Mouse (Mus musculus) neural tube, embryonic 12.5 days (tissue): ENCODE results near the gene Selenbp2. TPM values are rescaled to one million over a fixed set of nuclear protein-coding genes. Genes with fewer than 3 reads are reported as not detected.
"Not testable (repeated sequence)": the region's sequence is repeated elsewhere in the genome, so short reads cannot be mapped to it uniquely, and the experiment has no call there.

Source experiments
- ATAC-seq: fragments of 200-750 bp; cut with Nextera tagmentation; 2 replicates; pipeline ENCODE4 v1.8.0; 2017; ENCODE audit warnings: low read depth, mild to moderate bottlenecking, moderate TSS enrichment, moderate library complexity; ENCODE audit not compliant: low FRiP score
- H3K27ac ChIP-seq: fragments of 300-500 bp; sonication (generic); 2 replicates; pipeline ENCODE4 v1.5.1; 2016
- H3K27me3 ChIP-seq: fragments of 300-500 bp; sonication (generic); replicated peaks from 2 replicates; pipeline ENCODE4 v1.6.1; 2016; ENCODE audit warnings: mild to moderate bottlenecking
- H3K36me3 ChIP-seq: fragments of 300-500 bp; sonication (generic); 2 replicates; pipeline ENCODE4 v1.6.1; 2016; ENCODE audit warnings: mild to moderate bottlenecking
- H3K4me1 ChIP-seq: fragments of 300-500 bp; sonication (generic); 2 replicates; pipeline ENCODE4 v1.6.1; 2016
- H3K4me2 ChIP-seq: fragments of 300-500 bp; sonication (generic); replicated peaks from 2 replicates; pipeline ENCODE4 v1.6.1; 2016; ENCODE audit warnings: mild to moderate bottlenecking
- H3K4me3 ChIP-seq: fragments of 300-500 bp; sonication (generic); 2 replicates; pipeline ENCODE4 v1.5.1; 2016
- H3K9ac ChIP-seq: fragments of 300-500 bp; sonication (generic); 2 replicates; pipeline ENCODE4 v1.6.1; 2016; ENCODE audit warnings: mild to moderate bottlenecking
- H3K9me3 ChIP-seq: fragments of 300-500 bp; sonication (generic); 2 replicates; pipeline ENCODE4 v1.6.1; 2016; ENCODE audit warnings: mild to moderate bottlenecking
- WGBS: fragments of 180-500 bp; shearing (Covaris S2); methylation state at CpG from one replicate; pipeline ENCODE4 v1.1.7; 2016; 5-methylcytosine and 5-hydroxymethylcytosine counted together
- polyA plus RNA-seq: library from polyadenylated mRNA; unstranded; fragments of >200 nt; fragmentation: Nextera tagmentation; extraction: Ambion mirVana; gene quantifications from 2 replicates; pipeline ENCODE4 v1.2.1, GENCODE M21; 2016

Selenbp2 gene
- not detected in 2 replicates for polyA plus RNA-seq

DNA sequence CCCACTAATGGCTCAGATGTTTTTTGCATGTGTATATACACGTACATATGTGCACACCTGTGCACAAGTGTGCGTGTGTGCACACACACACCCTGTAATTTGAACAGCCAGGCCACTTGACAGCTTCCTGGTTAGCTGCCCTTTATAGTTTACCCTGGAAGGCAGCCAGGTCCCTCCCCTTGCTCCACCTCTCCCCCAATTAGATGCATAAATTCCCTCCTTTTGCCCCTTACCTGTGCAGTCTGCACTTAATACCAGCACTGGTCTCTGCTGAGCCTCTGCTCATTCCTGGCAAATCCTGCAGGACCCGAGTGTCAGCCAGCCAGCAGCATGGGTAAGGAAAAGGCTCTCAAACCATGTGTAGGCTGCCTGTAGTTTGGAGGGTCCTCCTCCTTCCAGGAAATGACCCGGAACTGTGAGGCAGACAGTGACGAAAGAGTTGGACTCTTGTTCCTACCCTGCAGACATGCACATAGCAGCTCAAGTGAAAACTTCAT lies at the start of gene Selenbp2:
Gene Selenbp2 (plus strand): TSS at position 228 of the 497 bp plus-strand sequence.
- H3K27ac ChIP-seq, result no peak within 1 kb of the TSS
- H3K9ac ChIP-seq, result no peak within 1 kb of the TSS
- H3K4me1 ChIP-seq, result no peaks in the 10 kb centered on the region
- H3K4me2 ChIP-seq, result no peak within 1 kb of the TSS
- no peaks in the 10 kb centered on the region for H3K36me3 ChIP-seq
- no peaks in the 10 kb centered on the region for H3K27me3 ChIP-seq
- no peak for ATAC-seq
- no peak within 1 kb of the TSS for H3K4me3 ChIP-seq
- WGBS, result 64% methylated on average over 5 of the region's 5 CpGs
- H3K9me3 ChIP-seq, result no peaks in the 10 kb centered on the region

DNA sequence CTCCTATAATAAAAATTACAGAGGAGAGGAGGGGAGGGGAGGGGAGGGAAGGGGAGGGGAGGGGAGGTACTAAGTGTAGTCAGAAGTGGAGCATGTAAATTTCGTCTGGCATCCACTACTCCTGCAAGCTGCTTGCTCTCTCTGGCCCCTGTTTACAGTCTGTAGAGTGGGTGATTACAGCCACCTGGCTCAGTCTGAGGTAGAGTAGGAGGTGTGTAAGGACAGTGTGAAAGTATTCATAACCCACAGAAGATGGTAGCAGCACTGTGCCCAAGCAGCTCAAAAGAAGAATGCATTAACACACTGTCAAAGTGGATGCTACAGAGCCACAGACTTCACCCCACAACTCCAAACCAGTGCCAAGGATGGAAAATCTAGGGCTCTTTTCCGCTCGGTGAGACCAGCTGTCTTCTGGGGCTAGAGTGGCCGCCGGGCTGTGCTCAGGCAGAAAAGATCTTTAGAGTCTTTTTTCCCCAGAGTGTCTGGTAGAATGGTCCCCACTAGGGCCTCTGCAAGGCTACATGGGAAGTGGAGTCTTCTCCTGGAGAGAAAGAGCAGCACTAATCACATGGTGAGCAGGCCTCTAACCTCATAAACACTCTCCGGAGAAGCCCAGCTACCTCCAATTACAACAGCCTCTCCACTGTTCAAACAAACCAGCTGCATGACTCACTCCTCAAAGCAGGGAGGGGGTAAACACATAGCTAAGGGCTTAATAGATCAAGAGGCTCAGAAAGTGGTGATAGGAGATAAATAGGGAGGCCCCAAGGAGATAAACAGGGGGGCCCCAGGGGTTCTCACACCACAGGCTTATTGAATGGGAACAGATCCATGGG lies 44.4 kb upstream of the Selenbp2 start:
- no peak for ATAC-seq
- Histone ChIP-seq H3K9me3 (no peaks in the 10 kb centered on the region), H3K4me1 (peaks cover 7% of the 10 kb centered on the region), H3K36me3 (no peaks in the 10 kb centered on the region), H3K4me3 (no peak overlapping the region), H3K27me3 (no peaks in the 10 kb centered on the region), H3K4me2 (no peak overlapping the region), H3K9ac (no peak overlapping the region), H3K27ac (no peak overlapping the region)
- WGBS, result 33% methylated on average over 6 of the region's 6 CpGs

DNA sequence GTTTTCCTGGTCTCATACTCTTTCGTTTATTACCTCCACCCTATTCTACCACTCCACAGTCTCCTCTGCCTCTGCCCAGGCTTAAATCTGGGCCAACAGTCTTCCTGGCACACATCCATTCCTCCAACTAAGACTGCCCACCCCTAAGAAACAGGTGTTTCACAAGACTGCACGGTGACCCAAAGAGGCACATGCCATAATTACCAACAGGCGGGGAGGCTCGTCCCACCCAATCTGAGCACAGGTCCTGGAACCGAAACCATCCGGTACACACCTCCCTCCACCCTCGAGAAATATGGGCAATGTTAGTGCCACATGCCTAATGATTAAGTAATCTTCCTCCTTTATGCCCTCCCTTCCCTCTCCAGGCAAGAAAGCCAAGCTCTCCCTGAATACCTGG lies 42.9 kb upstream of the Selenbp2 start:
- ATAC-seq, result no peak
- Histone ChIP-seq H3K4me2 (no peak overlapping the region), H3K27ac (no peak overlapping the region), H3K36me3 (no peaks in the 10 kb centered on the region), H3K27me3 (no peaks in the 10 kb centered on the region), H3K9me3 (no peaks in the 10 kb centered on the region), H3K4me1 (peaks cover 7% of the 10 kb centered on the region), H3K9ac (no peak overlapping the region), H3K4me3 (no peak overlapping the region)
- WGBS, result 81% methylated on average over 7 of the region's 7 CpGs

DNA sequence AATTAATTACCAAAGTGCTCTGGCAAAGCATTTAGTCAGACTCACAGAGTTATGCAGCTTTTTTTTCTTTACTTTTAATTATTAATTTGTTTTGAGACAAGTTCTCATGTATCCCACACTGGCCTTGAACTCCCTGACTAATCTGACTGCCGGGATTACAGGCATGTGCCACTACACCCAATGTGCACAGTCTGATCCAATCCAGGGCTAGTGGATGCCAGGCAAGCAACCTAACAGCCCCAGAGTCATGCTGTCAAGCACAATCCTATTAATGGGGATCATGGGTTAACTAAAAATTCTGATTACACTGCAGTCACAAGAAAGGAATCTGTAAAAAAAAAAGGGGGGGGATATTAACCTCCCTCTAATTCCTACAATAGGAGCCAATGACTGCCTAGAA lies 39.4 kb upstream of the Selenbp2 start:
- not testable (repeated sequence) for H3K27ac ChIP-seq, ATAC-seq, H3K9me3 ChIP-seq, H3K27me3 ChIP-seq, H3K4me3 ChIP-seq, H3K4me1 ChIP-seq, H3K9ac ChIP-seq, H3K4me2 ChIP-seq, H3K36me3 ChIP-seq
- WGBS, result 85% methylated on average over 1 of the region's 1 CpGs

DNA sequence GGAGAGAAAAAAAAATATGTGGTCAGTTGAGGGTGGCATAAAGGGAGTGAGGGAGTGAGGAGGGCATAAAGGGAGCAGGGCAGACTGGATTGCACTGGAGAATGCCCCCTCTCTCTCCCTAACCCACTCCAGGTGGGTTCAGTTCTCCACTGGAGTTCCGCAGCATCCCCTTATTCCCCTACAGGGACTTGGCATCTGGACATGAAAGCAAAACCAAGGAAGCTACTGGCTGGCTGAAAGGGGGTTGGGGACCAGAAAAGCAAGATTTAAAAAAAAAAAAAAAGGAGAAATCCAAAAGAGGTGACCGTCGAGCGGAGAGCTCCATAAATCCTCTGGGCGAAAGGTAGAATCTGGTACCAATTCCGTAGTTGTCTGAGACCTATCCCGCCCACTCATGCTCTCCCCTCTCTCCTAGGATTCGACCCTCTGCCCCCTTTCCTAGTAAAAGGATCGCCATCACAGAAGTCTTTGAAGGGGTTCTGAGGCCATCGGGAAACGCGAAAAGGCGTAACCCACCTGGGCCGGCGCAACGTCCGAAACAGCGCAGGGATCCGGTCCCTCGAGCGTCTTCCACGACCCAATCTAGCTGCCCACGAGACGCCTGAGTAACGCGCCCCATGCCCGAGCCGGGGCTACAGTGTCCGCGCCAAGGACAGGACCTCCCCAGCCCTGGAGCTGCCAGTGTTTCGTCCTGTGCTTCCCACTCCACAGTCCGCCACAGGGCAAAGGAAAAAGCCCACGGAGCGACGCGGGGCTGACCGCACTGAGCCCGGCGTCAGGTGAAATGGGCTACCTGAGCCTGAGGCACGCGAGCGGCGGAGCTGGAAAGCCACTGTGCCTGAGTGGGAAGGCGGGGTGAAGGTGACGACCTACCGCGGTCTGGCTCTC lies 35.3 kb upstream of the Selenbp2 start:
- H3K9ac ChIP-seq, result peak overlapping the region; percentile 29; the same call in 1 of the 2 replicates
- WGBS, result 2% methylated on average over 26 of the region's 47 CpGs
- peak overlapping the region; percentile 63 for H3K4me2 ChIP-seq
- H3K4me3 ChIP-seq, result peak overlapping the region; percentile 28
- H3K27me3 ChIP-seq, H3K4me1 ChIP-seq, H3K36me3 ChIP-seq, H3K27ac ChIP-seq, H3K9me3 ChIP-seq, ATAC-seq: not testable (repeated sequence)

DNA sequence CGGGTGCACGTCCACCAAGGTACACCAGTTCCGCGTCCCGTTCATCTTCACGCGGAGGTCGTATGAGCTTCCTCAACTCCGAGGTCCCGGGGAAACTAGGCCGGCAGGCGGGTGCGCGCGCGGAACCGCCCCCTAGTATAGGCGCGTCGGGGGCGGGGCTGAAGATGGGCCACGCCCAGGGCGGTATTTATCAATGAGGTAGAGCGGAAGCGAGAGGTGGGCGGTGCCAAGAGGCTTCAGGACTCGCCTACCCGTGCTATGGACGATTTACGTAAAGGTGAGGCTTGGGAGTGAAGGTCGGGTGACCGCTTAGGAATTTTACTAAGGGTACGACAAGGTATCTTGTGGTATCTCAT lies 34.6 kb upstream of the Selenbp2 start, which contains the start of gene Tuft1:
Gene Tuft1 (minus strand): TSS at position 133 of the 356 bp plus-strand sequence.
- H3K27me3 ChIP-seq, H3K36me3 ChIP-seq, H3K27ac ChIP-seq, H3K4me1 ChIP-seq, H3K9me3 ChIP-seq: not testable (repeated sequence)
- peak; percentile 94 for ATAC-seq
- Histone ChIP-seq H3K4me3 (peak within 1 kb of the TSS; percentile 28), H3K9ac (peak within 1 kb of the TSS; percentile 29; the same call in 1 of the 2 replicates), H3K4me2 (peak within 1 kb of the TSS; percentile 63)
- whole genome bisulfite sequencing, result 0% methylated on average over 23 of the region's 33 CpGs

DNA sequence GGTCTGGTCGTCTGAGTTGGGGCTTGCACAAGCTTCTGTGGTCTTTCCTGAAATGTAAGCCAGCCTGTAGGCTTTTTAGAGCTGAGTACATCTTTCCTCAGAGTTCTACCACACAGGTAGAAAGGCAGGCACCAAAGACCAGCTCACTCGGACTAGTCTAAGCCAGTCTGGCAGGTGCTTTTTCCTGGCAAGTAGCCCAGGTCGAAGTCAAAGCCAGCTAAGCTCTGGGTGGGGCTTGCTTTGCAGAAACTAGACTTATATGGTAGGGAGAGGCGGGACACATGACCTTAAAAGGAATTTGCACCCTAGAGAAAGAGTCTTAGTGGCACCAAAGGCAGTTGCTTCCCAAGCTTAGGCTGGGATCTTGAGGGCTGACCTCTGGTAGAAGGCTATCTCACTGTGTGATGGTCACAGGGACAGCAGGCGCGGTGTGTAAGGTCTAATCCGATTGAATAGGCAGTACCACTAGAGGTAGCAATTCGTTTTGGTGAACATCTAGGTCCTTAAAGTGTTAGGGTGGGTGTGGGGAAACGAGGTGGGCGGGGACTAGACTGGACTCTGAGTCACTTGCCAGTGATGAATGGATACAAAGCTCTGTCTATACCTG lies 34.1 kb upstream of the Selenbp2 start:
- not testable (repeated sequence) for H3K4me3 ChIP-seq, H3K9ac ChIP-seq, H3K36me3 ChIP-seq, H3K4me1 ChIP-seq, H3K27me3 ChIP-seq, H3K27ac ChIP-seq, H3K9me3 ChIP-seq
- ATAC-seq, result peak; percentile 63
- 32% methylated on average over 8 of the region's 10 CpGs for WGBS
- peak overlapping the region; percentile 31; the same call in 1 of the 2 replicates for H3K4me2 ChIP-seq

DNA sequence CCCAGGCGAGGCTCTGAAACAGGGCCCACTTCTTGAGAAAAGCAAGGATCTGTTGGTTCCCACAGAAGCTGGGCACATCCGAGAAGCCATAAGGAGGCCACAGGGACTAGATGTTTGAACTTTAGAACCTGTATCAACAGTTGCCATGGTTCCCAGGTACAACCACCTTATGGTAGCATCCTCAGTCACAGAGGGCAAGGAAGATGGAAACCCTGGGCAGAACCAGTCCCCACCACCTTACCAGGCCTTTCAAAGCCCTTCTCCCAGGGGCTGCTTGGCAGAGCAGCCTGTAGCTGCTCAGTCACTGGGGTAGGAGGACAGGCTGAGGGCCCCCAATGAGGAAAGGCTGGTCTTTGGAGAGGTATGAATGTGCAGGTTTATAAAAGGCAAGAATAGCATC lies 32.5 kb upstream of the Selenbp2 start:
- WGBS, result 87% methylated on average over 2 of the region's 2 CpGs
- H3K27ac ChIP-seq, H3K4me3 ChIP-seq, H3K27me3 ChIP-seq, H3K9ac ChIP-seq, ATAC-seq, H3K9me3 ChIP-seq, H3K4me2 ChIP-seq, H3K36me3 ChIP-seq, H3K4me1 ChIP-seq: not testable (repeated sequence)

DNA sequence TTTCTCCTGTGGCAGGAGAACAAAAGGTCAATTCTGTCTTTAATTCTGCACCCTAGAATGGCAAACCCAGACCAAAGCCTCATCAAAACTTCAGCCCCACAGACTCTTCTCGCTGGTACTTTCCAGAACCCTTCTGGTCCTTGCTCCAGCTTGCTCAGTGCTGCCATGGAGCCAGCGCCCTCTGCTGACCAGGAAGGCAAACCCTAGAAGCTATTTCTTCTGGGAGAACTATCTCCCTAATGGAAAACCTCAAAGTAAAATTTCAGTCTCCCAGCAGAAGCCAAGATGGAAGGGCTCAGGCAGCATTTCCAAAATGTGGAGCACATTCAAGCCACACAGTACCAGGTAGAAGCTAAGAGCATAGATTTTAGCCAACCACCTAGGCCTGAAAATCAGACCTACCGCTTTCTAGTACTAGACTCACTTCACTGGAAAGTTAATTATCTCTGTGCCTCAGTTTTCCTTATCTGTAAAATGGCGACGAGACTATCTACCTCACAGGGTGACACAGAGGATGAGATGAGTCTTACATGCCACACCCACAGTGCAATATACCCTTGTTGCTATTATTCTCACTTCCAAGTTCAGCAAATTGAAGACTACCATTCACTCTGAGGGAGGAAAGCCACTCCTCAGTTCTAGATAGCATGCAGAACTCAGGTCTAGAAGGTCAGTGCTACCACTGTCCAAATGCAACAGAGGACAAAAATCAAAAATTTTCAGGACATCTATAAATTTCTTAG lies 28.1 kb upstream of the Selenbp2 start:
- H3K4me3 ChIP-seq, H3K9ac ChIP-seq, H3K27me3 ChIP-seq, H3K27ac ChIP-seq, H3K36me3 ChIP-seq, H3K4me1 ChIP-seq, H3K4me2 ChIP-seq, ATAC-seq, H3K9me3 ChIP-seq: not testable (repeated sequence)
- 63% methylated on average over 5 of the region's 5 CpGs for WGBS

DNA sequence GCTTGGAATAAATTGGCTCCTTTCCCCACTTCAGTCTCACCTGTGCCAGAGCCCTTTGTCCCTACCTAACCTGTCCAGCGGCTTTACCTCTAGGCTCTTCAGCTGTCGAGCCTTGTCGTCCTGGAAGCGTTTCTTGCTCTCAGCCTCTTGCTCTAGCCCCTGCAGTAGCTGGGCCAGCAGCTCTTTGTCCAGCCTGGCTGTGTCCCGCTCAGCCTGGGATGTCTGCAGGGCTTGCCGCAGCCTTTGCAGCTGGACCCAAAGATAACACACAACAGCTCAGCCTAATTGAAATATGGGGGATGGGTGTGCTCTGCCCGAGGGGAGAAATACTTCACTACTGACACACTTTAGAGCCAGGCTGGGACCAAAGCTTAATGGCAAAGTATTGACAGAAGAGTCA lies 27.5 kb upstream of the Selenbp2 start:
- not testable (repeated sequence) for H3K4me1 ChIP-seq, H3K9ac ChIP-seq, H3K27ac ChIP-seq, H3K9me3 ChIP-seq, H3K27me3 ChIP-seq, H3K36me3 ChIP-seq, H3K4me3 ChIP-seq, H3K4me2 ChIP-seq, ATAC-seq
- 59% methylated on average over 7 of the region's 7 CpGs for WGBS

DNA sequence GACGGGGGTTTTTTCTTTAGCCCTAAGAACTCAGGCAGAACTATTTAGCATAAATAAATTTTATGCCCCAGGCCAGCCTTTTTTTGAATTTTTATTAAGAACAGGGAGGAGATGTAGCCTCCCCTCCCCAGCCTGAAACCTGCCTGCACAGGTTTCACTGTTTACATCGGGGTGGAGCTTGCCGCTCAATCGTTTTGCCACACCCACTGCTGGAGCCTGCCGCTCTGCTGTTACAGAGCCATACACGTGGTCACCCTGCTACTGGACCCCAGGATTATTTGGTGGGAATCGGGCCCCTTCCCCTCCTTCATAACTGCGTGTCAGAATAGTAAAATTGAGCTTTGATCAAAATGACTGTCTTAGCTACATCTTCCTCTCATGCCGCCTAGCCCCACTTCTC lies 18.3 kb upstream of the Selenbp2 start:
- H3K27ac ChIP-seq, H3K27me3 ChIP-seq, ATAC-seq, H3K4me3 ChIP-seq, H3K4me2 ChIP-seq, H3K36me3 ChIP-seq, H3K9me3 ChIP-seq, H3K4me1 ChIP-seq, H3K9ac ChIP-seq: not testable (repeated sequence)
- 87% methylated on average over 9 of the region's 9 CpGs for WGBS
